Mouse (Mus musculus): ENCODE measurements around the gene Dcaf8. TPM values are rescaled to one million over a fixed set of nuclear protein-coding genes. Genes with fewer than 3 reads are reported as not detected.

Gene Dcaf8
- polyA plus RNA-seq, 1 experiment, result 103 TPM

DNA sequence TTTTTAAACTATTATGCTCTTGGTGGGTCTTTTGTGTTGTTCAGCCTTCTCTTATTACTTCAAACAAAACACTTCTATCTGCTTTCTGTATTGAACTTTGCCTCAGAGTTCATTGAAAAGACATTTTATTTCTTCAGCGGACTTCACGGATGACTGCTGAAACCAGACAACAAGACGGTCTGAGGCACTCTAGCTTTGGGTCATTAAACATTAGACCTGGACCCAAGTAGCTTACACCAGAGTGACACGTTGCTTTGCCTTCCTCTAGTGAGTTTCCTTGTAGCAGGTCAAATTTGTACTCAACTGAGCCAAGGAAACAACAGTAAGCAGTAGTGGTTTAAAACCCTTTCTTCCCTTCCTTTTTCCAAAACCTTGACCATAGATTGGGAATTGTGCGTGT lies 20.0 kb downstream of the Dcaf8 start:
- no peaks in the 10 kb centered on the region for H3K27me3 ChIP-seq (ENCODE audit: control insufficient read depth, insufficient read depth, low read length, poor library complexity, severe bottlenecking)
- no peak overlapping the region for H3K9ac ChIP-seq (ENCODE audit: low read depth, poor library complexity, severe bottlenecking)
- H3K4me3 ChIP-seq (ENCODE audit: low read depth, low read length), result no peak overlapping the region
- TF ChIP-seq POLR2A (IDR thresholded peaks at IDR 0.05; ENCODE audit: insufficient read depth, low read length), result no peak
- TF ChIP-seq CTCF (IDR thresholded peaks at IDR 0.05; ENCODE audit: low read depth, low read length), result no peak
- no peak for TF ChIP-seq EP300 (IDR thresholded peaks at IDR 0.05; ENCODE audit: insufficient read depth, low read depth, low read length)
- H3K9me3 ChIP-seq (replicated peaks; ENCODE audit: control insufficient read depth, insufficient read depth, low read length, poor library complexity, severe bottlenecking), result no peaks in the 10 kb centered on the region
- no peaks in the 10 kb centered on the region for H3K4me1 ChIP-seq (ENCODE audit: control insufficient read depth, insufficient read depth, low read length)
- peaks cover 42% of the 10 kb centered on the region for H3K36me3 ChIP-seq (ENCODE audit: control insufficient read depth, insufficient read depth, low read length, poor library complexity, severe bottlenecking)
- H3K27ac ChIP-seq (ENCODE audit: insufficient read depth, low read length), result no peak overlapping the region

GRCm38 (mm10) chr1:172169809-172170208 lies 21.9 kb downstream of the Dcaf8 start:
- Histone ChIP-seq H3K4me1 (ENCODE audit: control insufficient read depth, insufficient read depth, low read length) (no peaks in the 10 kb centered on the region), H3K27me3 (ENCODE audit: control insufficient read depth, insufficient read depth, low read length, poor library complexity, severe bottlenecking) (no peaks in the 10 kb centered on the region), H3K9me3 (replicated peaks; ENCODE audit: control insufficient read depth, insufficient read depth, low read length, poor library complexity, severe bottlenecking) (no peaks in the 10 kb centered on the region), H3K36me3 (ENCODE audit: control insufficient read depth, insufficient read depth, low read length, poor library complexity, severe bottlenecking) (peaks cover 57% of the 10 kb centered on the region), H3K4me3 (ENCODE audit: low read depth, low read length) (no peak overlapping the region), H3K9ac (ENCODE audit: low read depth, poor library complexity, severe bottlenecking) (no peak overlapping the region), H3K27ac (ENCODE audit: insufficient read depth, low read length) (no peak overlapping the region)
- TF ChIP-seq POLR2A (IDR thresholded peaks at IDR 0.05; ENCODE audit: insufficient read depth, low read length) (no peak), CTCF (IDR thresholded peaks at IDR 0.05; ENCODE audit: low read depth, low read length) (no peak), EP300 (IDR thresholded peaks at IDR 0.05; ENCODE audit: insufficient read depth, low read depth, low read length) (no peak)

DNA sequence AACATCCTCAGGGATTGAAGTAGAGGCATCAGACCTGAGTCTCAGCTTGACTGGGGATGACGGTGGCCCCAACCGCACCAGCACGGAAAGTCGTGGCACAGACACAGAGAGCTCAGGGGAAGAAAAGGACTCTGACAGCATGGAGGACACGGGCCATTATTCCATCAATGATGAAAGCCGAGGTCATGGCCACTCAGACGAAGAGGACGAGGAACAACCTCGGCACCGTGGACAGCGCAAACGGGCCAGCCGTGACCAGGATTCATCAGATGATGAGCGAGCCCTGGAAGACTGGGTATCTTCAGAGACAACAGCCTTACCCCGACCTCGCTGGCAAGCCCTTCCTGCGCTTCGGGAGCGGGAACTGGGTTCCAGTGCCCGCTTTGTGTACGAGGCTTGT lies 24.5 kb downstream of the Dcaf8 start:
- H3K9me3 ChIP-seq (replicated peaks; ENCODE audit: control insufficient read depth, insufficient read depth, low read length, poor library complexity, severe bottlenecking), result no peaks in the 10 kb centered on the region
- no peaks in the 10 kb centered on the region for H3K27me3 ChIP-seq (ENCODE audit: control insufficient read depth, insufficient read depth, low read length, poor library complexity, severe bottlenecking)
- TF ChIP-seq EP300 (IDR thresholded peaks at IDR 0.05; ENCODE audit: insufficient read depth, low read depth, low read length) (no peak), POLR2A (IDR thresholded peaks at IDR 0.05; ENCODE audit: insufficient read depth, low read length) (no peak), CTCF (IDR thresholded peaks at IDR 0.05; ENCODE audit: low read depth, low read length) (no peak)
- H3K9ac ChIP-seq (ENCODE audit: low read depth, poor library complexity, severe bottlenecking), result no peak overlapping the region
- H3K4me3 ChIP-seq (ENCODE audit: low read depth, low read length), result no peak overlapping the region
- peaks cover 56% of the 10 kb centered on the region for H3K36me3 ChIP-seq (ENCODE audit: control insufficient read depth, insufficient read depth, low read length, poor library complexity, severe bottlenecking)
- no peak overlapping the region for H3K27ac ChIP-seq (ENCODE audit: insufficient read depth, low read length)
- H3K4me1 ChIP-seq (ENCODE audit: control insufficient read depth, insufficient read depth, low read length), result no peaks in the 10 kb centered on the region

GRCm38 (mm10) chr1:172173181-172173580 lies 25.3 kb downstream of the Dcaf8 start:
- H3K27me3 ChIP-seq (ENCODE audit: control insufficient read depth, insufficient read depth, low read length, poor library complexity, severe bottlenecking), result no peaks in the 10 kb centered on the region
- H3K9me3 ChIP-seq (replicated peaks; ENCODE audit: control insufficient read depth, insufficient read depth, low read length, poor library complexity, severe bottlenecking), result no peaks in the 10 kb centered on the region
- TF ChIP-seq POLR2A (IDR thresholded peaks at IDR 0.05; ENCODE audit: insufficient read depth, low read length) (no peak), EP300 (IDR thresholded peaks at IDR 0.05; ENCODE audit: insufficient read depth, low read depth, low read length) (no peak)
- peaks cover 59% of the 10 kb centered on the region for H3K36me3 ChIP-seq (ENCODE audit: control insufficient read depth, insufficient read depth, low read length, poor library complexity, severe bottlenecking)
- no peak overlapping the region for H3K27ac ChIP-seq (ENCODE audit: insufficient read depth, low read length)
- no peak overlapping the region for H3K9ac ChIP-seq (ENCODE audit: low read depth, poor library complexity, severe bottlenecking)
- H3K4me1 ChIP-seq (ENCODE audit: control insufficient read depth, insufficient read depth, low read length), result no peaks in the 10 kb centered on the region
- no peak overlapping the region for H3K4me3 ChIP-seq (ENCODE audit: low read depth, low read length)

DNA sequence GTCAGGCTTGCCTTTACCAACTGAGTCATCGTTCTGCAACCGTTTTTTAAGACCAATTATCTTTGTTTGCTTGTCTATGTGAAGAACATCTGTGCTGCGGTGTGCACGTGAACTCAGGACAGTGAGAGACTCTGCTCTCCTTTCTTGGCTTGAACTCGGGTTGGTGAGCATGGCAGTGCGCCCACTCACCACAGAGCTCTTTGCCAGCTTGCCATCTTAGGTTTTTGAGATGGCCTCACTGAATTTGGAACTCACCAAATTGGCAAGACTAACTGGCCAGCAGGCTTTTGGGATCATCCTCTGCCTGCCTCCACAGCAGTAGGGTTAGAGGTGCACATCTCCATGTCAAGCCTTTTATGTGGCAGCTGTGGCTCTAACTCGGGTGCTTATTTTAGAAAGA lies 29.9 kb downstream of the Dcaf8 start:
- H3K9ac ChIP-seq (ENCODE audit: low read depth, poor library complexity, severe bottlenecking), result no peak overlapping the region
- H3K4me1 ChIP-seq (ENCODE audit: control insufficient read depth, insufficient read depth, low read length), result no peaks in the 10 kb centered on the region
- H3K36me3 ChIP-seq (ENCODE audit: control insufficient read depth, insufficient read depth, low read length, poor library complexity, severe bottlenecking), result peaks cover 53% of the 10 kb centered on the region
- TF ChIP-seq EP300 (IDR thresholded peaks at IDR 0.05; ENCODE audit: insufficient read depth, low read depth, low read length), result no peak
- no peak for TF ChIP-seq POLR2A (IDR thresholded peaks at IDR 0.05; ENCODE audit: insufficient read depth, low read length)
- no peak for TF ChIP-seq CTCF (IDR thresholded peaks at IDR 0.05; ENCODE audit: low read depth, low read length)
- no peaks in the 10 kb centered on the region for H3K27me3 ChIP-seq (ENCODE audit: control insufficient read depth, insufficient read depth, low read length, poor library complexity, severe bottlenecking)
- H3K9me3 ChIP-seq (replicated peaks; ENCODE audit: control insufficient read depth, insufficient read depth, low read length, poor library complexity, severe bottlenecking), result no peaks in the 10 kb centered on the region
- H3K4me3 ChIP-seq (ENCODE audit: low read depth, low read length), result no peak overlapping the region
- no peak overlapping the region for H3K27ac ChIP-seq (ENCODE audit: insufficient read depth, low read length)

- H3K36me3 ChIP-seq (ENCODE audit: control insufficient read depth, insufficient read depth, low read length, poor library complexity, severe bottlenecking), result peaks cover 42% of the 10 kb centered on the region
- no peaks in the 10 kb centered on the region for H3K27me3 ChIP-seq (ENCODE audit: control insufficient read depth, insufficient read depth, low read length, poor library complexity, severe bottlenecking)
- H3K4me1 ChIP-seq (ENCODE audit: control insufficient read depth, insufficient read depth, low read length), result no peaks in the 10 kb centered on the region
- H3K27ac ChIP-seq (ENCODE audit: insufficient read depth, low read length), result no peak overlapping the region
- no peak overlapping the region for H3K9ac ChIP-seq (ENCODE audit: low read depth, poor library complexity, severe bottlenecking)
- no peaks in the 10 kb centered on the region for H3K9me3 ChIP-seq (replicated peaks; ENCODE audit: control insufficient read depth, insufficient read depth, low read length, poor library complexity, severe bottlenecking)
- TF ChIP-seq POLR2A (IDR thresholded peaks at IDR 0.05; ENCODE audit: insufficient read depth, low read length) (no peak), CTCF (IDR thresholded peaks at IDR 0.05; ENCODE audit: low read depth, low read length) (no peak), EP300 (IDR thresholded peaks at IDR 0.05; ENCODE audit: insufficient read depth, low read depth, low read length) (no peak)
- no peak overlapping the region for H3K4me3 ChIP-seq (ENCODE audit: low read depth, low read length)
Observed at GRCm38 (mm10) chr1:172179102-172179501, 31.2 kb downstream of the Dcaf8 start.
